Mouse (Mus musculus) stomach, postnatal 0 days (tissue): ENCODE results near the gene Clpp. TPM values are rescaled to one million over a fixed set of nuclear protein-coding genes. Genes with fewer than 3 reads are reported as not detected.

Experiments
- ATAC-seq: fragments of 200-750 bp; cut with Nextera tagmentation; 2 replicates; pipeline ENCODE4 v1.8.0; 2017; ENCODE audit not compliant: low FRiP score, low TSS enrichment
- DNase-seq: peaks from one replicate; pipeline ENCODE4 v3.0.0-alpha.2; 2016; ENCODE audit warnings: low spot score
- H3K27ac ChIP-seq: fragments of 300-500 bp; sonication (generic); replicated peaks from 2 replicates; pipeline ENCODE4 v1.5.1; 2014; ENCODE audit warnings: mild to moderate bottlenecking, control low read depth
- H3K27me3 ChIP-seq: fragments of 300-500 bp; sonication (generic); 2 replicates; pipeline ENCODE4 v1.6.1; 2014; ENCODE audit warnings: low read length; ENCODE audit not compliant: control insufficient read depth, insufficient read depth
- H3K36me3 ChIP-seq: fragments of 300-500 bp; sonication (generic); 2 replicates; pipeline ENCODE4 v1.6.1; 2014; ENCODE audit warnings: low read length, mixed read lengths; ENCODE audit not compliant: control insufficient read depth, insufficient read depth
- H3K4me1 ChIP-seq: fragments of 300-500 bp; sonication (generic); replicated peaks from 2 replicates; pipeline ENCODE4 v1.6.1; 2014; ENCODE audit warnings: antibody characterized with exemption; ENCODE audit not compliant: control insufficient read depth, insufficient read depth
- H3K4me2 ChIP-seq: fragments of 300-500 bp; sonication (generic); replicated peaks from 2 replicates; pipeline ENCODE4 v1.6.1; 2014; ENCODE audit warnings: low read depth, mild to moderate bottlenecking, control low read depth, moderate library complexity
- H3K4me3 ChIP-seq: fragments of 300-500 bp; sonication (generic); 2 replicates; pipeline ENCODE4 v1.5.1; 2014; ENCODE audit warnings: low read depth, low read length, control low read depth
- H3K9ac ChIP-seq: fragments of 300-500 bp; sonication (generic); 2 replicates; pipeline ENCODE4 v1.6.1; 2014; ENCODE audit warnings: mild to moderate bottlenecking, low read length, control low read depth, mixed read lengths
- H3K9me3 ChIP-seq: fragments of 300-500 bp; sonication (generic); 2 replicates; pipeline ENCODE4 v1.6.1; 2016; ENCODE audit warnings: low read length; ENCODE audit not compliant: control insufficient read depth
- CTCF ChIP-seq: IDR thresholded peaks from 2 replicates; pipeline ENCODE4 v1.5.1; 2016; ENCODE audit warnings: antibody characterized with exemption, low read depth, mild to moderate bottlenecking, moderate library complexity
- EP300 ChIP-seq: optimal IDR thresholded peaks from 2 replicates; pipeline ENCODE3; 2016; ENCODE audit warnings: antibody characterized with exemption
- WGBS: fragments of 180-500 bp; shearing (Covaris S2); extraction: QIAGEN DNeasy Blood & Tissue Kit; methylation state at CpG from one replicate; pipeline ENCODE4 v1.1.7; 2014; 5-methylcytosine and 5-hydroxymethylcytosine counted together
- polyA plus RNA-seq: library from polyadenylated mRNA; unstranded; fragments of >200 nt; fragmentation: Nextera tagmentation; extraction: Ambion mirVana; gene quantifications from 2 replicates; pipeline ENCODE4 v1.2.1, GENCODE M21; 2015

Clpp gene
- polyA plus RNA-seq, 1 experiment from 2014 or later, result 88.6 TPM

- TF ChIP-seq EP300 (no peak), CTCF (peak; percentile 47)
- ATAC-seq (no peak), DNase-seq (no peak)
- H3K9me3 ChIP-seq, result no peaks in the 10 kb centered on the region
- H3K27ac ChIP-seq, result no peak overlapping the region
- H3K9ac ChIP-seq, result no peak overlapping the region
- H3K4me2 ChIP-seq, result no peak overlapping the region
- H3K27me3 ChIP-seq, result no peaks in the 10 kb centered on the region
- no peaks in the 10 kb centered on the region for H3K36me3 ChIP-seq
- no peaks in the 10 kb centered on the region for H3K4me1 ChIP-seq
- no peak overlapping the region for H3K4me3 ChIP-seq
- WGBS, result 89% methylated on average over 4 of the region's 4 CpGs
These were observed 28.2 kb upstream of the Clpp start for GRCm38 (mm10) chr17:56961880-56962279.

- Histone ChIP-seq H3K4me3 (no peak overlapping the region), H3K27ac (no peak overlapping the region), H3K9me3 (no peaks in the 10 kb centered on the region), H3K27me3 (no peaks in the 10 kb centered on the region), H3K4me2 (no peak overlapping the region), H3K4me1 (no peaks in the 10 kb centered on the region), H3K36me3 (no peaks in the 10 kb centered on the region), H3K9ac (no peak overlapping the region)
- TF ChIP-seq EP300 (no peak), CTCF (no peak)
- 61% methylated on average over 5 of the region's 5 CpGs for WGBS
- no peak for DNase-seq
- peak; percentile 62; the same call in 1 of the 2 replicates for ATAC-seq
These were observed 27.3 kb upstream of the Clpp start for GRCm38 (mm10) chr17:56962642-56963405.

- Histone ChIP-seq H3K36me3 (no peaks in the 10 kb centered on the region), H3K4me3 (no peak overlapping the region), H3K27ac (no peak overlapping the region), H3K9ac (no peak overlapping the region), H3K9me3 (no peaks in the 10 kb centered on the region), H3K27me3 (no peaks in the 10 kb centered on the region), H3K4me2 (no peak overlapping the region), H3K4me1 (no peaks in the 10 kb centered on the region)
- TF ChIP-seq EP300, result no peak
- no peak for TF ChIP-seq CTCF
- no peak for DNase-seq
- ATAC-seq, result peak; percentile 84
- 74% methylated on average over 6 of the region's 6 CpGs for WGBS
These were observed 26.5 kb upstream of the Clpp start for GRCm38 (mm10) chr17:56963646-56964045.

- Histone ChIP-seq H3K9me3 (no peaks in the 10 kb centered on the region), H3K4me3 (no peak overlapping the region), H3K4me1 (no peaks in the 10 kb centered on the region), H3K9ac (no peak overlapping the region), H3K4me2 (no peak overlapping the region), H3K36me3 (no peaks in the 10 kb centered on the region), H3K27ac (no peak overlapping the region), H3K27me3 (no peaks in the 10 kb centered on the region)
- ATAC-seq (no peak), DNase-seq (no peak)
- WGBS, result 42% methylated on average over 3 of the region's 3 CpGs
- TF ChIP-seq CTCF (no peak), EP300 (no peak)
These were observed 20.8 kb upstream of the Clpp start for GRCm38 (mm10) chr17:56969321-56969720.

GRCm38 (mm10) chr17:56970081-56970480, 20.0 kb upstream of the Clpp start:
- H3K4me2 ChIP-seq, result no peak overlapping the region
- no peaks in the 10 kb centered on the region for H3K36me3 ChIP-seq
- no peaks in the 10 kb centered on the region for H3K27me3 ChIP-seq
- WGBS, result 66% methylated on average over 5 of the region's 5 CpGs
- H3K4me1 ChIP-seq, result no peaks in the 10 kb centered on the region
- no peak overlapping the region for H3K9ac ChIP-seq
- no peak for TF ChIP-seq CTCF
- TF ChIP-seq EP300, result no peak
- DNase-seq, result no peak
- no peak overlapping the region for H3K27ac ChIP-seq
- no peak for ATAC-seq
- no peak overlapping the region for H3K4me3 ChIP-seq
- no peaks in the 10 kb centered on the region for H3K9me3 ChIP-seq

- no peak overlapping the region for H3K27ac ChIP-seq
- no peak overlapping the region for H3K4me3 ChIP-seq
- DNase-seq, result peak; percentile 11
- no peak for TF ChIP-seq EP300
- no peak for TF ChIP-seq CTCF
- 60% methylated on average over 13 of the region's 14 CpGs for WGBS
- H3K9ac ChIP-seq, result no peak overlapping the region
- H3K4me1 ChIP-seq, result no peaks in the 10 kb centered on the region
- H3K36me3 ChIP-seq, result no peaks in the 10 kb centered on the region
- no peaks in the 10 kb centered on the region for H3K9me3 ChIP-seq
- ATAC-seq, result 0 out of 2 replicates have a peak, but pooled peaks have one; percentile 31
- no peaks in the 10 kb centered on the region for H3K27me3 ChIP-seq
- H3K4me2 ChIP-seq, result no peak overlapping the region
These were observed 16.0 kb upstream of the Clpp start for GRCm38 (mm10) chr17:56973956-56974707.
